Mouse (Mus musculus) spleen, postnatal 14 days (tissue): ENCODE measurements at regions not wholly inside any gene's neighbourhood (a gene's known extent, or its start where the extent isn't known, plus 50 kb on each side); places are given as distances from the start of the nearest gene placed in this dataset.

Experiments used
- DNase-seq, 2 experiments: peaks; one replicate each; pipeline ENCODE4 v3.0.0; 2021 to 2022; ENCODE audit warnings: low spot score in 2 of 2

DNA sequence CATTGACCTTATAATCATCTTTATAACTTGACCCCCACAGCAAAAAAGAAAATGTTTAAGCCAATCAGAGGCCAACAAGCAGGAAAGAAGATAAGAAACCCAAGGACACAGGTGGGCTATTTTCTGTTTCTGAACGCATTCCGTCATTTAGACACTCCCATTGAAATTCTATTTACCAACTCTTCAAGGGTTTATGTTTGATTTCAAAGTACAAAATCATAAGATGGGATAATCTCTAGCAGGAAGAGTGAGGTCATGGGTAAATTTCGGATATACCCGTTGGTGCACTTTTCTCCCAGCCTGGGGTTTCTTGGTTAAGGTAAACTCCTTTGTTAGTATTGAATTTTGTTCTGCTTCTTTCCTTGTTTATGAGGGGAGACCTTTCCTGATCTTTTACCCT is 230.9 kb upstream of the Dcn start:
- DNase-seq, result no peak

DNA sequence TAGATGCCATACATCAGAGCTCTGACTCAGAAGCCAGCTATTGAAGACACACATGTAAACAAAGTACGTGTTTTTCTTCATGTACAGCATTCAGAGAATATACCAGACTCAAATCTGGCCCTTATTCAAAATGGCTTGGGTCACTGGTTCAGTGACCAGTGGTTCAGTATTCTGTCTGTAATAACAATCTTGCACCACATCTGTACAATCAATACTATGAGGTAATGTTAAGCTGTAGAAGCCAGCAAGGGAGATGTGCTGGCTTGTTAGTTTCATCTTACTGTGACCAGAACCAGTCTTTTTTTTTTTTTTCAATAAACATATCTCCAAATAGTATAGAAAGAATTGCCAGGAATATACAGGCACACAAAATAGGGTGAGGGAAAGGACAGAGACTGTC is 229.6 kb upstream of the Dcn start:
- no peak for DNase-seq

DNA sequence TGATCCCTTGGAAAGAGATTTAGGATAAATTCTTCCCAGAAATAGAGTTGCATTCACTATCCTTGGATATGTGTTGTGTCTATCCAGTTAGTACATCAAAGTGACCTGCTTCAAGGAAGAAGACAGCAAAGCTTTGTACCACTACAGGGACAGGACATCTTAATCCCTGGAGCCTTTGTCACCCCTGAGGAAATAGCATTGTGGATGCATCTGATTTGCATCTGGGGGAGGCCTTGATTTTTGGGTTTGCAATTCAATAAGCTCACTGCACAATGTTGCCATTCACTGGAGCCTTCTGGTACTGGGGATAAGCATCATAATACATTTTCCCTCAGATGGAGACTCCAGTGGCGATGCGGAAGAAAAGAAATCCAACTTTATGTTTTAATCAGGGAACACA is 229.2 kb upstream of the Dcn start:
- DNase-seq, result no peak

DNA sequence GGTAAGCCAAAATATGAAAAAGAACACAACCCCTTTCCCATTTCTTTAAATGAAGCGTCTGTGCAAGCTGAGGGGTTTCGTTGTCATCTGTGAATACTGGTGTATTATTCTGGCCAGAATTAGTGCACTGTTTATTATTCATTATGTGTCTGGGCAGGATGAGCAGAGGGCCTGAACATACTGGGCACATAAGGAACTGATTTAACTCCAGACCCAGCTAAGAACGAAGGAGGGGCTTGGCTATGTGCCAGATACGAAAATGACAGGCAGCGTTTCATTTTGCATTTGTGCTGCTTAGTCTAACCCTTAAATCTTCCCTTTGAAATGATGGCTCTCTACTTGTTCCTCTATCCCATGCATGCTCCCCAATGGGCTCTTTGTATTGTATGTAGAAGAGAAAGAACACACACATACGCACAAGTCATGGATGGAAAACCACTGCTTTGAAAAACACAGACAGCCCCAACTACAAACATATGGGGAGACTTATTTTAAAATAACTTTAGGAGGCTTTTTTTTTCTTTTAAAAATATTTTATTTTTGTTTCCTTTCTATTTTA is 213.4 kb upstream of the Dcn start:
- no peak for DNase-seq

DNA sequence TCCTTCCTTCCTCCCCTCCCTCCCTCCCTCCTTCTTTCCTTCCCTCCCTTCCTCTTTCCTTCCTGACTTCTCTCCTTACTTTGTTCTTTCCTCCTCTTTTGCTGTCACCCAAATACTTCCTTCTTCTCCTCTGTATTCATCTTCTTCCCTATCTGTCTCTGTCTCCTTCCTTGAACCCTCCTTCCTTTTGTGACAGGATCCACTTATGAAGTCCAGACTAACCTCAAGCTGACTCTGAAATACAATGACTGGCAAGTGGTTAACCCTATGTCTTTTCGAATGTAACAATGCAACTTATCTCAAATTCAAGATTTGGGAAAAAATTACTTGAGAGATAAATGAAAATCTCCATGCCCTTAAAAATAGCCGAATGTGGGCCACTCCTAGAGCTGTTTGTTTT is 197.0 kb upstream of the Dcn start:
- DNase-seq, result no peak

DNA sequence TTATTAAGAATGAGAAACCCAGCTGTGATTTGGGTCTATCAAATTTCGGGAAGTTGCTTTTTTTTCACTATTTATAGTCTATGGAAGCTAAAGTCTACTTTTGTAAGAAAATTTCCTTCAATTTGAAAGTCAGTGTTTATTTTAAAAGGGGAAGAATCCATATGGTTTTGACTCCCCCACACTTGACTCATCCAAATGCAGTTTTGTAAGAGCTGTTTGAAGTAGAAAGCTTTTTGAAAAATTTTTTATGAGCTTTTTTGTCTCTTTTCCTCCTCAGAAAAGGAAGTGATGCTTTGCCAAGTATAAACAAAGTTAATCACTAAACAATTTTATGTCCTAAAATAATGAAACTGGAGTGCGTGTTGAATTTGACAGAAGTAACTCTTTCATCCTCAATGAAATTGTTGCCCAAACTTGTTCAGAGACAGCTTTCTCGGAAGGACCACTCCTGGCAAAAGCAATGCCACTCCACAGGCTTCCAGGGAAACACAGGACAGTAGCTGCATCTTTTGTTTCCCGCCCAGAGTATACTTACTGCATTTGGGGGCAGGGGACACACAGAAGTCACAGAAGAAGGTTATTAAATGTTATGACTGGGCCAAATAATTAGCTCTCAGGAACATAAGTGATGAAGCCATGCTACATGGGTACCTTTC is 196.4 kb upstream of the Dcn start:
- no peak for DNase-seq

DNA sequence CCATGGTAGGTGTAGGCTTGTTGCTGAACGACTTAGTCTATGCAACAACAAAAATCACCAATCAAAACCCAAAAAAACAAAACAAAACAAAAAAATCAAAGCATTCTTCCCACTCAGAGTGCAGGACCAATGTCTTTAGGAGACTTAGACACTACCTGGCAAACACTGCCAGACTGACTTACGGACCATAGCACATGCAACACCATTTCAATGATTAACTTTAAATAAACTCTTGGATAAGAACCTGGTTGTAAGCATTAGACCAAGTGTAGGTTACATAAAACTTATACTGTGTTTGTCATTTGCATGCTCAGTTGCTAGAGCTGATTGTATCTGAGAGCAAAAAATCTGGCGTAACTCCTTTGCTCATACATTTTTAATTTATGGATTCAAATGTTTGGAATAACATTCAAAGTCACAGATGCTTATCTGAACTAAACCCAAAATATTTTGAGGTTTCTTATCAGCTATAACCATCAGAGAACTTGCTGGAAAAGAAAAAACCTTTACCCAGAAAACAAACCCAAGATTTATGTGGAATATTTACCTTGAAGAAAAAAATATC is 174.5 kb upstream of the Dcn start:
- DNase-seq, result no peak

DNA sequence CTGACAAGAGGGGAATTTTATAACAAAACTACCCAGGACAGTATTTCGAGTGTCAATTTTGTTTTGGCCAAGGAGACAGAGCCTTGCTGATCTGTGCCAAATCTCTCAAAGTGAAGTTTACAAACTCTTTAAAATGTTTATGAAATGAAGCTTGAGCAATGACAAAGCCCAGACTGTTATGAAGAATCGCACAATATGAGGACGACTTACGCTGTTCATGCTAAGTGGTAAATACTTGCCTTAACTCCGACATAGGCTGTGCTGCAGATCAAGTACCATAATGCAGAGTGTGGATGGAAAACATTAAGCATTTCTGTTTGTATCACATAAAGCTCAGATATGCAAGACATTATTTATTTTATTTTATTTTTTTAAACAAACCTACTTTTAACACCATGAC is 169.8 kb upstream of the Dcn start:
- DNase-seq, result no peak

DNA sequence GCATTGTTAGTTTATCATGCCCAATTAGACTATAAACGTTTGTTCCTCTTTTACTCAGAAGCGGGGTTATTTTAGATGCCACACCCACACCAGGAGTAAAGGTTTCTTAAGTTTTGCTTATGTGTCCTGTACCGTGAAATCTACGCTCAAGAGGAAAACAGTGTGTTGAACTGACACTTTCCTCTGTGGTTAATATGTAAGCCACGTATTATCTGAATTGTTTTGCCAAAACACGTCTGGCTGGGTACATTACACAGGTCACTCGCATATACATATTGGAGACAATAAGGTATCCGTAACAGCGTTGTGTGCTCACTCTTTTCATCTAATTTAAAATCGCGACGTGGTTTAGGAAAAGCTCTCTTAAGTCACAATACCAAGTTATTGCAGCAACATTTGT is 166.9 kb upstream of the Dcn start:
- peak in 1 of 2 experiments; percentile 4 for DNase-seq

DNA sequence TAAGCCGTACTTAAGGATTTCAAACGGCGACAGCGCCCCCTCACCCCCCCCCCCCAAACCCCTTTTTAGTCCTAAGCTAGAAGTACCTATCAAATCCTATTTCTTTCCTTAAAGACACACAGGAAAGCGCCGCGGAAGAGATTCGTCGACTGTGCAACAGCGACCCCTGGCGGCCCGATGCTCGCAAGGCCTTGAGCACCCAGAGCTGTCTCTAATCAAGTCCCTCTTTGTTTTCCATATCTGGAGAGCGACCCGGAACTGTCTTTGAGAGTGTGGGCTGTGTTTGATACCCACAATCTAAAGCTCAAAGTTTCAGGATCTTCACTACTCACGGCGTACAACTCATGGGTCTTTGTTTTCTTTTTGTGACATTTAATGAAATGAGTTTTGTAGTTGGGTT is 166.4 kb upstream of the Dcn start:
- DNase-seq, result peak; percentile 79 to 86

DNA sequence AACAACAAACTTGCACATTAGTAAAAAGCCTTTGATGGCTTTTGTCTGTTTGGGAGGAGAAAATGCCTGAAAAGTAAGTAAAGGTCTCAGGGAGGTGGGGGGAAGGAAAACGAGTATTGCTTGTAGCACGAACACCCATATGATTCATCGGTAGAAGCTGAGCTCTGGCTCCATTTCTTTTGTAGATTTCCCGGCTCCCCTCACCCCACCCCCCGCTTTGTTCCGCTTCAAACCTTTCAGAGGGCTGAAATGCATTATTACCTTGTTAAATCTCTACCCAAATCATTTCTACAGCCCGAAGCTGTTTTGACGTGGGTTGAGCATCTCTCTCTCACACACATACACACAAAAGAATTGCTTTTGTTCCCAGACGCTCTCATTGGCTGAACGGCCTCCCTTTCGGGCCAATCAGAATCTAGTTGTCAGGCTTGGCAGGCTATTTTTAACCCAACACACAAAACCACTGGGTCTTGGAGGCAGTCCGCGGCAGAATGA is 166.0 kb upstream of the Dcn start:
- DNase-seq, result peak; percentile 51 to 64

DNA sequence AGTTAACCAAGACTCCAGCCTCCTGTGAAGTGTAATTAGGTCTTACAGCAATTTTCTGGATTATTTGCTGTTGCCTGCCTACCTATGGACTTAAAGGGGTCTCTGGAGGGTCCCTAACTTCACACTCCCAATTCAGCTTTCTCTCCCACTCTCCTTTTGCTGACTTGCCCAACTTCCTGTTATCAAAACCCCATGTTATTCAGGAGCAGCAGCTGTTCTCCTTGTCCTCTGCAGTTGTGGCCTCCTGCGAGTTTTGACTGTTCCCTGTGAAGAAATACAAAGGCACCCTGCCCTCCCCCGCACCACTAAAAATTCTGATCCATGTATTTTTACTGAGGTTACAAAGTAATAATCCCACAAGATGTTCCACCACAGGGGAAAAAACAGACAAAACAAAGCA is 146.8 kb upstream of the Dcn start:
- no peak for DNase-seq

DNA sequence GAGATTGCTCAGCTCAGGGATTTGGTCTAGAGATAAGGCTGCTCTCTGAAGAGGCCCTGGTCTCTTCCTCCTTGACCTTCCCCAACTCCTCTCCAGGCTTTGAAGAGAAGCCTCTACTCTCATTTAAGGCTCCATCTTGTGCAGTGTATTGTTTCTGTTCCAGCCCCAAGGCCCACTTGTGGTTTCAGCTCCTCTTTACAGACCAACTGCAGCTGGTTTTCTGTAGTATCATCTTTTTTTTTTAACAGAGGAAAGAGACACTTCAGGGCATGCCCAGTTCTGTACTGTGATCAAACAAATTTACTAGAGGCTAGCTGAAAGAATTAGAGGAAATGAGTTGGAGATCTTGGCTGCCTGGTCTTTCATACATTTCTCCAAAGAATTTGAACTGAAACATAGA is 145.4 kb upstream of the Dcn start:
- no peak for DNase-seq

DNA sequence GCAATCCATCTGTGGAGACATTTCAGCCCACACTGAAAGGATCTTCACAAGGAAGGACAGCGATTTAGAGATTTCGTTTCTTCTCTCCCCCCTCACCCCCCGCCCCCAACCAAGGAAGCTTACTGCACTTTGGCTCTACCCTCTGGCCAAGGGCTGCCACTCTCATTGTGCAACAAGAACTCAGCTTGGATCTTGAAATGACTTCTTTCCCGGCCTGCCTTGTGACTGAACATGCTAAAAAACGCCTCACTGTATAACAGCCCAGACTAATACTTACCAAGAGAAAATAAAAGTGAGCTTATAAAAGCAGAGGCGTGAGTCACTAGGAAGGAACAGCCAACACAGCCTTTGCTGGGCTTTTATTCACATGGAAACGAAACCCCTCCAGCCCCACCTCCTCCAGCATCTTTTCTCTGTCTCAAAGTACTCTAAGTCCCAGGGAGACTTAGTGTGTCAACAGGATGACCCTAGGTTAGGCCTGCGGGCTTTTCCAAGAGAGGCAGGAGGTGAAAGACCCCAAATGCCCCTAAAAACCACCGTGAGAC is 144.7 kb upstream of the Dcn start:
- no peak for DNase-seq

DNA sequence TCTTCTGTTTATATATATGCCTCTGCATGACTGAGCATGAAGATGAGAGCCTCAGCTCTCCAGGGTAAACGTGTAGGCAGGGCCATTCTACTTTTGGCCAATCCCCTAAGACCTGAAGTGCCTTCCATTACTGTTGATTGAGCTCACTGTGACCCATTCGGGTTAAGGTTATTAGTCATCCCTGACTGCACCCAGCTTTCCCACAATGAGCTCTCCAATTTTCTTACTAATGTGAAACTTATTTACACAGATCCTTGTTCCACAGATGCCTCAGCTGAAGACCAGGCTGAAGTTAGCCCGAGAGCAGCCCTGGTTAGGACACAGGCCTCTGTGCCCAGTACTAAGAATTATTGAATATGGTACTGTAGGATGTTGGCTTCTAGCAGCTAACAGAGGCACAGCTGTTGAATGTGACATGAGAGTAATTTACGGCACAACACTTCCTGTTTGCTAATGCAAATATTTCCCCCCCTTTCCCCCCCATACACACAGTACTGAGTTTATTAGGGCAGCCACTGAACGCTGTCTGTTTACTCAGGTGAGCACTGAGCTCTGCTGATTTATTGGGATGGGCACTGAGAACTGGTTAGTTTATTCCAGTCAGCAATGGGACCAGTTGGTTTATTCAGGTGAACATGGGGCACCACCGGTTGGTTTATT is 141.2 kb upstream of the Dcn start:
- no peak for DNase-seq

DNA sequence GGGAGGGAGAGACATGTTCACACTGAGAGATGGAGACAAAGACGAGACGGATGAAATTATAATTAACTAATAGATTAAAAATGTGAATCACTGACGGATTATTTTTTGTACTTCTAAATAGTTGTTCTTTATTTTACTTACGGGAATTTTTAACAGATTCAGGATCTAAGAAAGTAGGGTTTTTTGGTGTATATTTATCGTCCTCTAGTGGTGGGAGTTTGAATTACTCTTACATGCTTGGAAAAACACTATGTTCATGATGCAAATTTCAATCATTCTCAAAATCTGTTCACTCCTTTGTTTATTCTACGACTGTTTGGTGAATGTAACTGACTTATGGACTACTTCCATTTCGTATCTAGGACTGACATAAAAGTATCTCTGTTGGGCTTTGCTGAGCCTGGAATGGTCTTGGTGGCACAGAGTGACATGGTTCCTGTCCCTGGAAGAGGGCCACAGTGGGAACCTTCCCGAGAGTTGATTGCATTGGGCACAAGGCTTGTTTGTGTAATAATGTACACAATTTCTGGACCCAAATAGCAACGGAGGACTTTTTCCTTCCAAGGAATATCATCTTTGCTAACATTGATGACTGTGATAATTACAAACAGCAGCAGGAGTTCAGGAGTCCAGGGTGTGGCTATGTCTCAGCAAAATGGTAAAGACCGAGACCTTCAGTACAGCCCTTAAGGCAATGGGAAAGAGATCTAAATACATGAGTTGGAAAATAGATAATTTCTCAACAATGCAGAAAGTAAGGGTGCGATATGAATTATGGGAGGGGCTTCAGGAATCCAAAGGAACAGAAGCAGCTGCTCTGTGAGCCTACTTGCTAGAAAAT is 139.3 kb upstream of the Dcn start:
- no peak for DNase-seq

DNA sequence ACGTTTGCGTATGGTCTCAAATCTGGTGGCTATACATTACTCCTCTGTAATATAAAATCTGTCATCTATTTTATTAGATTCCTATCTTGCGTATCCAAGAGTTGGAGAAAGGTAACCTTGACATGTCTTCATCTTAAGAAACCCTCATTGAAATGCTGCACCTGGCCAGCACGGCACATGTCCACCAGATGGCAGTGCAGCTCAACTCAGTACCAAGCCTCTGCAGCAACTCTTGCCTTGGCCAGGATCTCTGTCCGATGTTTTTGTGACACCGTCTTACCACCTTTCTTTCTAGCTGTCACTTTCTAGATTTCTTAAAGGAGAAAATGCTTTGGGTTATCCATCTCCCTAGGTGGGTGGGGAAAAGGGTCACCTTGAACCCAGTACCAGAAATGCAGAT is 134.1 kb upstream of the Dcn start:
- DNase-seq, result peak; percentile 19 to 48

DNA sequence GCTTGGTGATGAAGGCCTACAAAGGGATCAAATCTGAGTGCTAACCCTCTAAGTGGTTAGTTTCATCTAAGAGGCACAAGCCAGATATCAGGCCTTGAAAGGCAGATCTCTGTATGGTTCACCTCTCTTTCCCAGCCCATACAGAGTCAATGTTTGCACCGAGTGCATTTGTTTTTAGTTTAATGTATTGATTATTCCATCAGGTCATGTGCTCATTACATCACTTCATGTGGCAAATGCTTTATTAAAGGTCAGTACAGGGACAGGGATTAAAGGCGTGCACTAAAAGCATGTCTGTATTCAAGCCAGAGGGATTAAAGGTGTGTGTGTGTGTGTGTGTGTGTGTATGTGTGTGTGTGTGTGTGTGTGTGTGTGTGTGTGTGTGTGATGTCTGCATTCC is 132.5 kb upstream of the Dcn start:
- no peak for DNase-seq

DNA sequence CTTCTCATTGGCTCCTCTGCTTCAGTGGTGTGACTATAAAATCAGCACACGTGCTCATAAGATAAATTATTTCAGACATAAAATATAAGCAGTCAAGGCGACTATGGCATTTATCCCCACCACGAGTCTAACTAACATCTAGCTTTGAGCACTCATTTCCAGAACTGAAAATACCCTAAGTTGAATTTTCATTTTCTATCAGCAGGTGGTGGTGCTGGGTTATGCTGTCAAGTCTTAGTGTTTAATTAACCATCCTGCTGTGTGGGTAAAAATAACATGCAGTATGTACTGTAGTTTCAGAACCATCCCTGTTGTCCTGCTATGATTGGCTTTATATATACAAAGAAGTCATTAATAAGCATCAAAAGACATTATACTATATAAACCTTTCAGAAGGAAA is 110.8 kb upstream of the Dcn start:
- no peak for DNase-seq

DNA sequence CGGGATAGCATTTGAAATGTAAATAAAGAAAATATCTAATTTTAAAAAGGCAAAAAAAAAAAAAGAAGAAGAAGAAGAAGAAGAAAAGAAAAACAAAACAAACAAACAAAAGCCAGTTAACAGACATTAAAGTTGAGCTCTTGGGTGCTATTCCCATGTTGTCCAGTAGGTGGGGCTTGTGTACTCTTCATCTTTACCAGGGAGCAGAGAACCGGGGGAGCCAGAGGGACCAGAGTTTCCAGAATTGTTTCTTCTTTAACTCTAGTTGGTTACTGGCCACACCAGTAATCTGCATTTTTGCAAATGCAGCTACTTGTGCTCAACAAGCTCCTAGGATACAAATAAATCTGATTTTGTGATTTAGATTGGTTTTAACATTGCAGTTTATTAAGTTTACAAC is 103.6 kb upstream of the Dcn start:
- peak in 1 of 2 experiments; percentile 7 for DNase-seq

DNA sequence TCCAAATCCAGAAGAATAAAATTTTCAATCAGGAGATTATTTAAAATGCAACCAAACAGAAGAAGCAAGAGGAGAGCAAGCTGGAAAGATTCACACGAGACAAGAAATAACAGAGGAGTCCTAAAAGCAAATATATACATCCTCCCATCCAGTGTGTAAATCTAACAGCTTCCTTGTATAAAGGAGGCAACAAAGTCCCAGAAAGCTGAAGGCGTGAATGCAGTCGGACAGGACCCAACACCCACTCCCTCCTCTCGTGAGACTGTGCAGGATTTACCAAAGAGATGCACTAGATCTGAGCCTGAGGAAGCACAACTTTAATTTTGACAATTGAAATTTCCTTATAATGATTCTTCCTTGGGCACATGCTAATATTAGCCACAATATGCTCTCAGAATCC is 103.0 kb upstream of the Dcn start:
- DNase-seq, result no peak

DNA sequence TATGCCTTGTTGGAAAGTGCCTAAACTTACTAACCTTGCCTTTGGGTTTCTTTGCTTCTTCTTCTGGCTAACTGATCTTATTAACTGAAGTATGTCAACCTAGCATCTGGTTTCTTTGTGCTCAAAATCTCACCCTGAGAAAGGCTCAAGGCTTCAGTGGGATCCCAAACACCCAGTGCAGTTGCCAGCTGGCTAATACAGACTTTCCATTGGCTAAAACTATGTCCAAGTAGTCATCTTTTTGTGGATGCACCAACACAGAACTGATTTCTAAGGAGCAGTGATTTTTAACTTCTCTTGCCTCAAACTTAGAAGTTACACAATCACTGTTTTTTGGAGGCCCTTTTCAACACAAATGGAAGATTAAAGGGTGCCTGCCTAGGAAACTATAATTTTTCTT is 97.8 kb upstream of the Dcn start:
- no peak for DNase-seq
